Mouse (Mus musculus) heart, embryonic 16.5 days (tissue): Measurements from ENCODE around the gene Map1s. TPM values are rescaled to one million over a fixed set of nuclear protein-coding genes. Genes with fewer than 3 reads are reported as not detected.
"Not testable (repeated sequence)": the region's sequence is repeated elsewhere in the genome, so short reads cannot be mapped to it uniquely, and the experiment has no call there.

ENCODE experiments used
- ATAC-seq: fragments of 200-750 bp; cut with Nextera tagmentation; replicated peaks from 2 replicates; pipeline ENCODE4 v1.8.0; 2017; ENCODE audit warnings: moderate number of reproducible peaks; ENCODE audit not compliant: insufficient read depth, low FRiP score; ENCODE audit errors: extremely low read depth
- H3K27ac ChIP-seq: fragments of 300-500 bp; sonication (generic); 2 replicates; pipeline ENCODE4 v1.5.1; 2014; ENCODE audit warnings: mild to moderate bottlenecking, low read length, control low read depth, moderate library complexity
- H3K27me3 ChIP-seq: fragments of 300-500 bp; sonication (generic); 2 replicates; pipeline ENCODE4 v1.6.1; 2014; ENCODE audit warnings: low read length, mixed read lengths; ENCODE audit not compliant: control insufficient read depth, insufficient read depth
- H3K36me3 ChIP-seq: fragments of 300-500 bp; sonication (generic); 2 replicates; pipeline ENCODE4 v1.6.1; 2014; ENCODE audit not compliant: control insufficient read depth, insufficient read depth
- H3K4me1 ChIP-seq: fragments of 300-500 bp; sonication (generic); 2 replicates; pipeline ENCODE4 v1.6.1; 2014; ENCODE audit warnings: low read length, mixed read lengths; ENCODE audit not compliant: control insufficient read depth, insufficient read depth
- H3K4me2 ChIP-seq: fragments of 300-500 bp; sonication (generic); 2 replicates; pipeline ENCODE4 v1.6.1; 2014; ENCODE audit warnings: low read depth, mild to moderate bottlenecking, control low read depth, low read length
- H3K4me3 ChIP-seq: fragments of 300-500 bp; sonication (generic); 2 replicates; pipeline ENCODE4 v1.5.1; 2014; ENCODE audit warnings: mild to moderate bottlenecking, control low read depth, low read length
- H3K9ac ChIP-seq: fragments of 300-500 bp; sonication (generic); 2 replicates; pipeline ENCODE4 v1.6.1; 2014; ENCODE audit warnings: low read length, control low read depth
- H3K9me3 ChIP-seq: fragments of 300-500 bp; sonication (generic); replicated peaks from 2 replicates; pipeline ENCODE4 v1.6.1; 2016; ENCODE audit warnings: low read length; ENCODE audit not compliant: control insufficient read depth
- WGBS: fragments of 180-500 bp; shearing (Covaris S2); extraction: QIAGEN DNeasy Blood & Tissue Kit; methylation state at CpG from one replicate; pipeline ENCODE4 v1.1.7; 2014; 5-methylcytosine and 5-hydroxymethylcytosine counted together
- polyA plus RNA-seq: library from polyadenylated mRNA; unstranded; fragments of >200 nt; fragmentation: Nextera tagmentation; extraction: Ambion mirVana; gene quantifications from 2 replicates; pipeline ENCODE4 v1.2.1, GENCODE M21; 2015

Map1s gene
- polyA plus RNA-seq, 1 experiment from 2014 or later: 36.9 TPM

GRCm38 (mm10) chr8:70894771-70895545, 10.8 kb upstream of the Map1s start:
- ATAC-seq: no peak
- Histone ChIP-seq H3K27ac (no peak overlapping the region), H3K27me3 (peaks cover 29% of the 10 kb centered on the region), H3K4me3 (no peak overlapping the region), H3K9ac (no peak overlapping the region), H3K4me2 (no peak overlapping the region), H3K4me1 (peaks cover 10% of the 10 kb centered on the region), H3K36me3 (peaks cover 26% of the 10 kb centered on the region), H3K9me3 (no peaks in the 10 kb centered on the region)
- WGBS: 89% methylated on average over 8 of the region's 8 CpGs

- not testable (repeated sequence) for H3K9me3 ChIP-seq, ATAC-seq
- peaks cover 26% of the 10 kb centered on the region for H3K36me3 ChIP-seq
- peak overlapping the region; percentile 96 for H3K4me2 ChIP-seq
- peak overlapping the region; percentile 67; the same call in 1 of the 2 replicates for H3K27ac ChIP-seq
- peaks cover 22% of the 10 kb centered on the region for H3K27me3 ChIP-seq
- WGBS: 82% methylated on average over 22 of the region's 24 CpGs
- H3K4me1 ChIP-seq: peaks cover 10% of the 10 kb centered on the region
- H3K4me3 ChIP-seq: peak overlapping the region; percentile 90
- peak overlapping the region; percentile 87; the same call in 1 of the 2 replicates for H3K9ac ChIP-seq
Observed at GRCm38 (mm10) chr8:70895571-70896259, 10.0 kb upstream of the Map1s start.

- H3K27me3 ChIP-seq: peaks cover 15% of the 10 kb centered on the region
- H3K9ac ChIP-seq: peak overlapping the region; percentile 87
- peaks cover 26% of the 10 kb centered on the region for H3K36me3 ChIP-seq
- WGBS: 2% methylated on average over 25 of the region's 25 CpGs
- peak overlapping the region; percentile 90 for H3K4me3 ChIP-seq
- peak overlapping the region; percentile 96 for H3K4me2 ChIP-seq
- H3K4me1 ChIP-seq: peaks cover 10% of the 10 kb centered on the region
- no peaks in the 10 kb centered on the region for H3K9me3 ChIP-seq
- H3K27ac ChIP-seq: peak overlapping the region; percentile 67
- ATAC-seq: no peak
Observed at GRCm38 (mm10) chr8:70896316-70897020, 9.3 kb upstream of the Map1s start.

- peak within 1 kb of the TSS; percentile 90 for H3K4me3 ChIP-seq
- peak within 1 kb of the TSS; percentile 96 for H3K4me2 ChIP-seq
- under 1% methylated on average over 60 of the region's 60 CpGs for WGBS
- peaks cover 8% of the 10 kb centered on the region for H3K27me3 ChIP-seq
- H3K9me3 ChIP-seq: no peaks in the 10 kb centered on the region
- H3K27ac ChIP-seq: peak within 1 kb of the TSS; percentile 90
- peak within 1 kb of the TSS; percentile 87 for H3K9ac ChIP-seq
- ATAC-seq: peak; percentile 97
- peaks cover 10% of the 10 kb centered on the region for H3K4me1 ChIP-seq
- peaks cover 26% of the 10 kb centered on the region for H3K36me3 ChIP-seq
Observed at GRCm38 (mm10) chr8:70897021-70897680, 8.6 kb upstream of the Map1s start, which contains the start of gene Rpl18a. Rpl18a (minus strand) TSS chr8:70897412.

GRCm38 (mm10) chr8:70897681-70898413, 7.9 kb upstream of the Map1s start:
- WGBS: under 1% methylated on average over 20 of the region's 20 CpGs
- peaks cover 11% of the 10 kb centered on the region for H3K27me3 ChIP-seq
- peak; percentile 46 for ATAC-seq
- peak overlapping the region; percentile 95 for H3K4me2 ChIP-seq
- no peaks in the 10 kb centered on the region for H3K9me3 ChIP-seq
- H3K4me3 ChIP-seq: peak overlapping the region; percentile 90
- peaks cover 10% of the 10 kb centered on the region for H3K4me1 ChIP-seq
- H3K9ac ChIP-seq: peak overlapping the region; percentile 80
- H3K27ac ChIP-seq: peak overlapping the region; percentile 90
- H3K36me3 ChIP-seq: peaks cover 26% of the 10 kb centered on the region

GRCm38 (mm10) chr8:70898661-70899198, 7.0 kb upstream of the Map1s start:
- Histone ChIP-seq H3K27me3 (peaks cover 4% of the 10 kb centered on the region), H3K4me3 (no peak overlapping the region), H3K4me2 (no peak overlapping the region), H3K36me3 (peaks cover 21% of the 10 kb centered on the region), H3K9me3 (no peaks in the 10 kb centered on the region), H3K27ac (no peak overlapping the region), H3K4me1 (peaks cover 10% of the 10 kb centered on the region), H3K9ac (no peak overlapping the region)
- WGBS: 36% methylated on average over 2 of the region's 2 CpGs
- ATAC-seq: no peak

GRCm38 (mm10) chr8:70899226-70899625, 6.5 kb upstream of the Map1s start:
- no peak overlapping the region for H3K4me2 ChIP-seq
- H3K9me3 ChIP-seq: no peaks in the 10 kb centered on the region
- H3K4me3 ChIP-seq: no peak overlapping the region
- peaks cover 16% of the 10 kb centered on the region for H3K36me3 ChIP-seq
- H3K4me1 ChIP-seq: peaks cover 10% of the 10 kb centered on the region
- peaks cover 4% of the 10 kb centered on the region for H3K27me3 ChIP-seq
- 83% methylated on average over 2 of the region's 2 CpGs for WGBS
- H3K27ac ChIP-seq: no peak overlapping the region
- no peak for ATAC-seq
- H3K9ac ChIP-seq: no peak overlapping the region

GRCm38 (mm10) chr8:70900872-70901387, 4.8 kb upstream of the Map1s start:
- Histone ChIP-seq H3K4me1 (peaks cover 9% of the 10 kb centered on the region), H3K4me2 (no peak overlapping the region), H3K27ac (no peak overlapping the region), H3K9ac (no peak overlapping the region), H3K27me3 (peaks cover 4% of the 10 kb centered on the region), H3K9me3 (no peaks in the 10 kb centered on the region), H3K36me3 (no peaks in the 10 kb centered on the region), H3K4me3 (no peak overlapping the region)
- no peak for ATAC-seq
- WGBS: 67% methylated on average over 2 of the region's 2 CpGs
